Mouse (Mus musculus): ENCODE data around the gene 1110008P14Rik.
"Not testable (repeated sequence)": the region's sequence is repeated elsewhere in the genome, so short reads cannot be mapped to it uniquely, and the experiment has no call there.

1110008P14Rik gene

GRCm38 (mm10) chr2:32363376-32364106 is 18.2 kb downstream of the 1110008P14Rik start:
- DNase-seq (ENCODE audit: low read depth, low spot score), result peak; percentile 80

- DNase-seq (ENCODE audit: low read depth, low spot score), result peak; percentile 69
Observed at GRCm38 (mm10) chr2:32362817-32363340, 18.9 kb downstream of the 1110008P14Rik start.

GRCm38 (mm10) chr2:32362274-32362673 is 19.5 kb downstream of the 1110008P14Rik start:
- not testable (repeated sequence) for DNase-seq (ENCODE audit: low read depth, low spot score)

GRCm38 (mm10) chr2:32361437-32361836 is 20.3 kb downstream of the 1110008P14Rik start:
- DNase-seq (ENCODE audit: low read depth, low spot score), result peak; percentile 53

- peak; percentile 67 for DNase-seq (ENCODE audit: low read depth, low spot score)
Observed at GRCm38 (mm10) chr2:32360741-32361140, 21.0 kb downstream of the 1110008P14Rik start.

GRCm38 (mm10) chr2:32358381-32358780 is 23.4 kb downstream of the 1110008P14Rik start:
- DNase-seq (ENCODE audit: low read depth, low spot score), result no peak

- no peak for DNase-seq (ENCODE audit: low read depth, low spot score)
Observed at GRCm38 (mm10) chr2:32357710-32358109, 24.0 kb downstream of the 1110008P14Rik start.

- DNase-seq (ENCODE audit: low read depth, low spot score), result no peak
Observed at GRCm38 (mm10) chr2:32356216-32356615, 25.5 kb downstream of the 1110008P14Rik start.

GRCm38 (mm10) chr2:32354336-32354895 is 27.3 kb downstream of the 1110008P14Rik start:
- no peak for DNase-seq (ENCODE audit: low read depth, low spot score)

GRCm38 (mm10) chr2:32353836-32354235 is 27.9 kb downstream of the 1110008P14Rik start:
- no peak for DNase-seq (ENCODE audit: low read depth, low spot score)

GRCm38 (mm10) chr2:32353007-32353542 is 28.7 kb downstream of the 1110008P14Rik start, which contains the start of gene Dnm1:
Gene Dnm1, minus strand, starts transcription at chr2:32353338.
- peak; percentile 84 for DNase-seq (ENCODE audit: low read depth, low spot score)

- peak; percentile 24 for DNase-seq (ENCODE audit: low read depth, low spot score)
Observed at GRCm38 (mm10) chr2:32352151-32353006, 29.4 kb downstream of the 1110008P14Rik start, which contains the start of gene Ciz1. Gene Ciz1, plus strand, starts transcription at chr2:32352327.

- DNase-seq (ENCODE audit: low read depth, low spot score), result no peak
Observed at GRCm38 (mm10) chr2:32351471-32351961, 30.2 kb downstream of the 1110008P14Rik start.

GRCm38 (mm10) chr2:32350471-32351051 is 31.2 kb downstream of the 1110008P14Rik start:
- peak; percentile 28 for DNase-seq (ENCODE audit: low read depth, low spot score)

- no peak for DNase-seq (ENCODE audit: low read depth, low spot score)
Observed at GRCm38 (mm10) chr2:32349625-32350255, 32.0 kb downstream of the 1110008P14Rik start.

- DNase-seq (ENCODE audit: low read depth, low spot score), result no peak
Observed at GRCm38 (mm10) chr2:32348311-32348710, 33.4 kb downstream of the 1110008P14Rik start.

GRCm38 (mm10) chr2:32347019-32347418 is 34.7 kb downstream of the 1110008P14Rik start:
- DNase-seq (ENCODE audit: low read depth, low spot score), result no peak

GRCm38 (mm10) chr2:32344598-32345321 is 37.0 kb downstream of the 1110008P14Rik start:
- DNase-seq (ENCODE audit: low read depth, low spot score), result no peak

- DNase-seq (ENCODE audit: low read depth, low spot score), result no peak
Observed at GRCm38 (mm10) chr2:32344056-32344455, 37.7 kb downstream of the 1110008P14Rik start.

GRCm38 (mm10) chr2:32343351-32343671 is 38.4 kb downstream of the 1110008P14Rik start:
- no peak for DNase-seq (ENCODE audit: low read depth, low spot score)
